Mouse (Mus musculus) ES-CJ7 (cell line): ENCODE measurements at regions not wholly inside any gene's neighbourhood (a gene's known extent, or its start where the extent isn't known, plus 50 kb on each side); places are given as distances from the start of the nearest gene placed in this dataset.
"Not testable (repeated sequence)": the region's sequence is repeated elsewhere in the genome, so short reads cannot be mapped to it uniquely, and the experiment has no call there.

ENCODE experiments used
- DNase-seq: peaks from one replicate; pipeline ENCODE4 v3.0.0; 2011; ENCODE audit warnings: low read depth, low spot score

DNA sequence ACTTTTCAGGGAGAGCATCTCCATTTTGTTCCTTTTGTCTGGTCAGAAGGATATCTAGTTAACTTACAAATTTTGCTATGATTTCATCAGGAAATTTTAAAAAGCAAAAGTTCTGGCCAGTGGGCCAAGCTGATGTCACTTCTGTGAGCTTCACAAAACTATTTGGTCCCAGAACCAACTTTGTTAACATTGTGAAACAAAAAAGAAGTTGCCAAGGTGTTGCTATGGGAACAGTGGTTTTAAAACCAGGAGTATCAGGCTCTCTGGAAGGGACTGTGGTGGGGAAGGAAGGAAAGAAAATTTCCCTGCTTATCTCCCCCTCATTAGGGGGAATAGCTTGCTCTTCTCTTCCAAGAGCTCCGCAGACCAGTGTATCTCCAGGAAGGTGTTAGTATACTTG is 416.8 kb upstream of the Auts2 start:
- no peak for DNase-seq

GRCm38 (mm10) chr5:132956184-132956583 is 413.0 kb upstream of the Auts2 start:
- DNase-seq, result no peak

- no peak for DNase-seq
These were observed 411.9 kb upstream of the Auts2 start for GRCm38 (mm10) chr5:132955051-132955450.

- no peak for DNase-seq
These were observed 390.4 kb upstream of the Auts2 start for GRCm38 (mm10) chr5:132933439-132933980.

DNA sequence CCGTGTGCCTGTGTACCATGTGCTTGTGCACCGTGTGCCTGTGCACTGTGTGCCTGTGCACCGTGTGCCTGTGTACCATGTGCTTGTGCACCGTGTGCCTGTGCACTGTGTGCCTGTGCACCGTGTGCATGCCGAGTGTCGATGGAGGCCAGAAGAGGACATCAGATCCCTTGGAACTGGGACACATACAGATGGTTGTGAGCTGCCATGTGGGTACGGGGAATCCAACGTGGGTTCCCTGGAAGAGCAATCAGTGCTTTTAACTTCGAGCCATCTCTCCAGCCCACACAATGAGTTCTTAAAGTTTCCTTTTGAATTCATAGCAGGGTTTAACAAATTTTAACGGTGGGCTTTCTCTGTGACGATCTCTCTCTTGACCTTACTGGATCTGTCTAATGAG is 386.8 kb upstream of the Auts2 start:
- DNase-seq, result not testable (repeated sequence)

DNA sequence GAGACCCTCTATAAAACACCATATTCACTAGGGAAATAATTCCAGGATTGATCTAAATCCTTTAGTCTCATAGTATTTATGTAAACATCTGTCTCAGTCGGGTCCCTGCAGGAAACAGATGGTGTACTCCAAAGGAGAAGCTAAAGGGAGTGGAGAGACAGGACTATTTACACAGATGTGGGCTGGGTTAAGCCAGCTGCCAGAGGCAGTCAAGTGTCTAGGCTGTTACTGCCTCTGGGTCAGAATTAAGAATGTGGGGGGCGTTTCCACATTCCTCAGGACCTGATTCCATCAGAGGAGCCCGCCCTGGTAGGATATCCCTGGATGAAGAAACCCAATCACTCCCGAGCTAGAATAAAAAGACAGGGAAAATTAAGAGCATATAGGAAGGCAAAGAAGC is 380.2 kb upstream of the Auts2 start:
- peak; percentile 13 for DNase-seq

GRCm38 (mm10) chr5:132909056-132909455 is 365.9 kb upstream of the Auts2 start:
- no peak for DNase-seq

- DNase-seq, result no peak
These were observed 365.1 kb upstream of the Auts2 start for GRCm38 (mm10) chr5:132908220-132908619.

GRCm38 (mm10) chr5:132892591-132892990 is 349.4 kb upstream of the Auts2 start:
- no peak for DNase-seq

GRCm38 (mm10) chr5:132884130-132884529 is 341.0 kb upstream of the Auts2 start:
- DNase-seq, result no peak

DNA sequence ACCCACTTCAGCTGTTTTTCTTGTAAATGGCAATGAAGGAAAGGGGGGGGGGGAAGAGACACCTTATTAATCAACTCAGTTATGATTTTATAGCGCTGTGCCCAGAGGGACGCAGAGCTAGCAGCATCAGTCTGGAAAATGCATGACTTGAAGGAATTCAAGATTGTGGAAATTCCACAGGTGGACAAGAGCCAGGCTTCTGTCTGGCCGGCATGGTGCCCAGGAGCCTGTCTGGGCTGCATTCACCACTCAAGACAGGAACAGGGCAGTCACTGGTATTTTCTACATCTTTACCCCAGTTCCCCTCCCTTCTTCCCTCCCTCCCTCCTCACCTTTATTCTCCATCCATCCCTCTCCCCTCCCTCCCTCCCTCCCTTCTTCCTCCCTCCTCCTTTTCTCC is 339.1 kb upstream of the Auts2 start:
- no peak for DNase-seq

DNA sequence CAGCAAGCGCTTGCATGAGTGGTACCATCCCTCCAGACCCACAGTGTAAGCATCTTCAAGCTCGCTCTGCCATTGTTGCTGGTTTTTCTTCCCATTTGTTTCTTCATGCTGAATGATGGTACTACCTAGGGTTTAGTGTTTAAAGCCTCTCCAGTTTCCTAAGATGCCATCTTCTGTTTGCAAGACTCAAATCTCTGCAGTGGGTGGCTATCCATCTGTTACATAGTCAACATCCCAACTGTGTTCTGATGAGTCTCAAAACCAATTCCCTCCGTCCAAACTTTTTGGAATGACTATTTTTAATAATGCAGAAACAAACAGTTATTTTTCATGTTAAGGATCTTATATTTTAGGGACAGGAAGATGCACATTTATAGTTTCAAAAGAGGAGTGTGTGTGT is 338.0 kb upstream of the Auts2 start:
- no peak for DNase-seq

DNA sequence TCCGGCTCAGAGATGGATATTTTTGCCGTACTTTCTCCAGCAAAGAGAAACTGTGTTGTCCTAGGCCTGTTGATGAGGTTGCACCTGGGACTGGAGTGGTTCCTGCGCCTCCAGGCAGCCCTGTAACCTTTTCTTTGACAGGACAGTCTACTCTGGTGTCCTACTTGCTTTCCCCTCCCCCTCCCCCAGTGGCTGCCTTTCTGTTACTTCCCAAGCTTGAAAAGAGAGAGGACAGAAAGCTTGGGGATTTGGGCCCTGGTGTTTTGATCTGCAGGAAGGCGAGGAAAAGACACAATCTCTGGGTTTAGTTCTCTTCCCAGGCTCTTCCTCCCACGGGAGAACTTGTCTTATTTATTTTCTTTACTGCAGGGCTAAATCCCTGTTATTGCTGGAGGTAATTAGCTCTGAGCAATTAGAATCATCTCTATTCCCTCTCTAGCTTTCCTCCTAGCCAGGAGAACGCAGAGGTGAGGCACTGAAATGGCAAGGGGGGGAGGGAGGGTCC is 333.2 kb upstream of the Auts2 start:
- DNase-seq, result no peak

DNA sequence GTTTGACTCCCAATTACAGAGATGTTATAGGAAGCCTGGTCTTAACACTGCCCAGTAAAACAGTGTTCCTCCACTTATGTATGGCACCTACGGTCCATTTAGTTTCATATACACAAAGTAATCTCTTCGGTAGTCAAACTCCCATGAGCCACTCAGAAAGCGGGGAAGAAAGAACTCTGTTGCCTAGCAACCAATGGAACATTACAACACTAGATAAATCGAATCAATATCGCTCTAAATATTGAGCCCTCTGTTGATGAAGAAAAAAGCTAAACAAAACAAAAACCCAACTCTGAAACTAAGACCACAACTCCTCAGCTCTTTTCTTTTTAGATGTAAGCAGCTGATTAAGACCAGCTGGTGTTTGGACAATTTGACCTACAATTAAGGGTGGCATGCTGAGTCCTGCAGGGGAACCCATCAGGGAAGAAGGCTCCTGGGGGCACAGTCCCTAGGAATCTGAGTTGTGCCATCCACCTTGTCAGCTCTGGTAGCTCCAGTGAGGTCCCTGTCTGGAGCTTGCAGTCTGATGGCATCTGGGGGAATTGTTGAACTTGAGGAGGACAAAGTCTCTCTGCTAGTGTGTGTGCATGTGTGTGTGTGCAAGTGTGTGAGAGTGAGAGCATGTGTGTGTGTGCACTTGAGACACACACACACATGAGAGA is 315.8 kb upstream of the Auts2 start:
- no peak for DNase-seq

DNA sequence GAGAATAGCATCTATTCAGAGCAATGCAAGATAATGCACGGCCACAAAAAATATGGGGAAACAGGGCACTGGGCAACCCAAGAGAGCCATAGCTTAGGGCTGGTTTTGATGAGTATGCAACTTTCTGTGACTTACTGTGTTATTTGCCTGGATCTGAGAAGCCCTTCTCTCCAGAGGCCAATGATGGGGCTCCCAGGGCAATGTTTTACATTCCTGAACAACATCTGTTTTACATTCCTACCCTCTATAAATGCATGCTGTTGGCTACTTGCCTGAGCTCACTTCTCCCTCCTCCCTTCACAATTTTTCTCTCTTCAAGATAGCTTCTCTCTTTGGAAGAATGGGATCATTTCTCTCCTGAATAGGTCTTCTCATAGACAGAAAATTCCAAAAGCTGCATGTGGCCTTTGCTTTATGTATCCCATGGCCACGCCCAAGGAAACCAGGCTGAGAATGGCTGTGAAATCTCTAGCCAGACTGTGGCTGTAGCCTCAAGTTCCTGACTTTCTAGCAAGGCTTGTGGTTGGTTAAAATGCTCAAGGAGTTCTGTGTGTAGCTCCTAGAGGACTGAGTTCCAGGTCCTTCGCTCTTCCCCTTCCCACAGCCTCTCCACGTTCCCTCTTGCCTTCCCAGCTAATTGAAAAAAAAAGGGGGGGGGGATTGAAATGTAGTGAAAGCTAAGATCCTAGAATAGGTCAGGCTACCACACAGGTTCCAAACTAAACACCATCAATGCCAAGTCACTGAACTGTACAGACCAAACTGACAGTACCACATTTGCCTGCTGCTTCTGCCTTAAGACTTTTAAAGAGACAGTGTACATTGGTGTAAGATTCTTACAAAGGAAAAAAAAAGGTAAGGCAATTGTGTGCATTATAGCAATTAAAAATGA is 312.7 kb upstream of the Auts2 start:
- no peak for DNase-seq

DNA sequence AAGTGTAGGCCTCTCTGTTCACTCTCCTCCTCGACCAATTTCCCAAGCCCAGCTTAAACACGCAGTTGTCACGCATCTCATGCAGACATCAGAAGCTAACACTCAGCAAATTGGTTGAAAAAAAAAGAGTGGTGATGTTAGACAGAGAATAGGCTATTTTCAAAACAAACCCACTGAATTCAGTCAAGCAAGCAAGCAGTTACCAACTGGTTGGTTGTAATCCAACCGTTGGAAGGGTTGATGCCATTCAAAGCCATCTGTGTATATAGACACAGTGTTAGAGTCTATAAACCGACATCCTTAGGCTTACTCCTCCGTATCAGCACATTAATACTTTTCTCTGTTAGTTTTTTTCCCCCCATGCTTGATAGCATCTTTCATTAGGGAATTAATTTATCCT is 307.6 kb upstream of the Auts2 start:
- no peak for DNase-seq

GRCm38 (mm10) chr5:132848086-132848485 is 304.9 kb upstream of the Auts2 start:
- DNase-seq, result no peak

GRCm38 (mm10) chr5:132843284-132843683 is 300.1 kb upstream of the Auts2 start:
- DNase-seq, result no peak

- DNase-seq, result peak; percentile 34
These were observed 298.6 kb upstream of the Auts2 start for GRCm38 (mm10) chr5:132841794-132842193.

DNA sequence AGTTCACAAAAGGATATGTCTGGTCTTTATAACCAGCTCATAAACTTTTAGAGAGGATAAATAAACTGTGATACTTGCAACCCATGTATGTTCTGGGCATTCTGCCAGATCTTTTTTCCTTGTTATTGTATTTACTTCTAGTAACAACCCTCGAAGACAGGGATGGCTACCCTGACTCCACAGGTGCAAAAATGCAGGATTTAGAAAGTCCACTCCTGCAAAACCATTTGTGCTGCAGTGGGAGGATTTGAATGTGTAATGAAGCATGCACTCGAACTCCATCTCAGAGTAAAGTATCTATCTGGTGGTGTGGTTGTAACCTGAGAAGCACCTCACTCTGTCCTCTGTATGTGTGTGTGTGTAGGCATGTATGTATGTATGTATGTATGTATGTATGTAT is 294.3 kb upstream of the Auts2 start:
- no peak for DNase-seq

GRCm38 (mm10) chr5:132828993-132829392 is 285.8 kb upstream of the Auts2 start:
- DNase-seq, result no peak

DNA sequence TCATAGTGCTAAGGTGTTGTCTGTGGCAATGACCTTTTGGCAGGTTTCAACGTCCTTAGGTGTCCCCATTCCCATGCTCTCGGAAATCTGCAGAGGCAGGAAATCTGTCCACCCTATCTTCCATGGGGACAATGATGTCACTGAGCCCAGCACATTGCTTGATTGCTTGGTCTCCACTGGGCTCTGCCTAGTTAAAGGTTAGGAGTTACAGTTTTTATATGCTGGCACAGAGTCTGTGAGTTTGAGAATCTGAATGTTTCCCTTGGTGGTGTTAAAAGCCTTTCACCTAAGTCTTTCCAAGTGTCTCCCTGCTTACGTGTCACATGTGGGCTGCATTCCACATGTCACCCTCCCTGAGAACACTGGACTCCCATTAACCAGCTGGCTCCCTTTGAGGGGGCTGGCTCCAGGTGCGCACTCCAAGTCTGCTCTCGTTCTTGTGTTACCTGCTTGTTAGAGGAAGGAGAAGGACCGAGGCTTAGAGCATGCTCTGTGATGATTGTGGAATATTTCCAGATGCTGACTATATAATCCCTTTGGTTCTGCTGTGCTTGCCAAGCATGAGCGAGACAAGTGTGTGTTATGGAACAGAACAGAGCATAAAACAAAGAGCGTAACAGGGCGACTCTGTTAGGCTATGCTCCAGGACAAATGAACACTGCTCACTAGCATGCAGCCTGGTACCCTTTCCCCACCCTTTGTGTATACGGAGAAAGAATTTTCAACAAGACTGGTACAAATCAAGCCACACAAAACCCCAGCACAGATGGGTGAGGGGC is 284.6 kb upstream of the Auts2 start:
- no peak for DNase-seq
